Mouse (Mus musculus) bone marrow, adult 2 months (tissue): ENCODE results near the gene Prss35.

Experiments
- CTCF ChIP-seq: fragments of 200-500 bp; IDR thresholded peaks from 2 replicates; pipeline ENCODE4 v1.5.1; 2011; ENCODE audit warnings: low read length, control low read depth; ENCODE audit not compliant: control insufficient read depth, insufficient read depth
- POLR2A ChIP-seq: fragments of 200-500 bp; IDR thresholded peaks from 2 replicates; pipeline ENCODE4 v1.6.1; 2011; ENCODE audit warnings: low read depth, mild to moderate bottlenecking, control low read depth, low read length, borderline replicate concordance; ENCODE audit not compliant: control insufficient read depth

GRCm38 (mm10) chr9:86738801-86739200 is 4.6 kb upstream of the Prss35 start:
- no peak for TF ChIP-seq CTCF
- no peak for TF ChIP-seq POLR2A
